Mouse (Mus musculus) T-helper 17 cell (primary cell): Measurements from ENCODE around the gene Myh14.

Experiments
- in situ Hi-C, 2 experiments: fragments of 300-600 bp; cut with MboI, MseI; formaldehyde crosslinking; loops; 1 replicate in 1 of 2; 2 replicates in 1 of 2; pipeline ENCODE4 v1.15.1; 2025; ENCODE audit warnings: high pct_unique_total_duplicates in 2 of 2

The Myh14 gene

GRCm38 (mm10) chr7:44582709-44583108 lies 87.9 kb downstream of the Myh14 start:
- in situ Hi-C loops, result no loop called here

DNA sequence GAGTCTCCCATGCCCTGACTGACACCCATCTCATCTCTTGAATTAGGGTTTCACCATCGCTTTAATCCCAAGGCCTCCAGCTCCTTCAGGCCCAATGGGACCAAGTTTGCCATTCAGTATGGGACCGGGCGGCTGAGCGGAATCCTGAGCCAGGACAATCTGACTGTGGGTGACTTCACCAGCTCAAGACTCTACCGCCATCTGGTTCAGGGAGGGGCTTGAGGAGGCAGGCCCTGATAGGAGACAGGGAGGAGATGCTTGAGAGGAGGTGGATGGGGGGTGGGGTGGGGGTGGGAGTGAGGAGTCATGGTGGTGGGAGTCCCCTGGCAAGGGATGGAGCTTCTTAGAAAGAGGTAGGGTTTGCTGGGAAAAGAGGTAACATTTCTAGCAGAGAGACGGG lies 89.0 kb downstream of the Myh14 start:
- in situ Hi-C loops, result no loop called here

GRCm38 (mm10) chr7:44576333-44576844 lies 94.3 kb downstream of the Myh14 start:
- in situ Hi-C loops, result no loop called here

GRCm38 (mm10) chr7:44572956-44573484 lies 97.6 kb downstream of the Myh14 start:
- in situ Hi-C loops, result no loop called here

DNA sequence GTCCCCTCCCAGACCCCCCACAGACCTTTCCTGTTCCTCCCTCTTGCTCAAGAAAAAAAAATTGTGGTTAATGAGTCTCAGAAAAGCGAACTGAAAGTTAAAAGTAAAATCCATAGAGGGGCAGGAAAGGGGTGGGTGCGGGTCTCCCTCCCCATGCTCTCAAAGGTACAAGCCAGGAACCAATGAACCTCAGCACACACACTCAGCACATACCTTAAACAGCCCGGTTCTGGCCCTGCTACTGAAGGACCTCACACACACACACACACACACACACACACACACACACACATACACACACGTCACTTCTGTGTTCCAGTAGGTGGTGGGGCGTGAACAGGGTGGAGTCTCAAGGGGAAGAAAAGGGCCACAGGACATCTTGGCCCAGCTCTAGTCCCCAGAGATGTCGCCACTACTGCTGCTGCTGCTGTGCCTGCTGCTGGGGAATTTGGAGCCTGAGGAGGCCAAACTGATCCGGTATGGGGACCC lies 98.4 kb downstream of the Myh14 start, which contains the start of gene Napsa:
TSS of gene Napsa (plus strand) at position 168 of the 489 bp plus-strand sequence.
- in situ Hi-C loops, result no loop called here

DNA sequence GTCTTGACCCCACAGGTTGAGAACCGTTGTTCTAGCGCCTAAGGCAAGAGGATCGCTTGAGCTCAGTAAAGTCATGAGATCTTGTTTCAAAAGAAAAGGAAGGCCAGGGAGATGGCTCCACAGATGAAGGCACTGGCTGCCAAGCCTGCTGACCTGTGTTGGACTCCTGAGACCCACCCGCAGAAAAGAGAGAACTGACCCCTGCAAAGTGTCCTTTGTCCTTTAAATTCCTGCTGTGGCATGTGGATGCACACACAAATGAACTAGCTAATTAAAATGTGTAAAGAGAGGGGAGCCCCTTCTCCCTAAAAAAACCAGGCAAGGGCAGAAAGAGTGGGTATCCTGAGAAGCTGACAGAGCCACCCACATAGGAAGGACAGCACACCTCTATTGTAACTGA lies 98.8 kb downstream of the Myh14 start:
- in situ Hi-C loops, result no loop called here

- in situ Hi-C loops, result no loop called here
Observed at GRCm38 (mm10) chr7:44570989-44571388, 99.7 kb downstream of the Myh14 start.

- in situ Hi-C loops, result loop anchor here in 1 of 2 experiments (5.0 kb wide), 1 partner anchor 63 kb away; no protein-coding TSS in a partner anchor
Observed at GRCm38 (mm10) chr7:44568803-44569202, 101.8 kb downstream of the Myh14 start.

- in situ Hi-C loops, result loop anchor here in 1 of 2 experiments (5.0 kb wide), 1 partner anchor 67 kb away; no protein-coding TSS in a partner anchor
Observed at GRCm38 (mm10) chr7:44565414-44565813, 105.2 kb downstream of the Myh14 start.

DNA sequence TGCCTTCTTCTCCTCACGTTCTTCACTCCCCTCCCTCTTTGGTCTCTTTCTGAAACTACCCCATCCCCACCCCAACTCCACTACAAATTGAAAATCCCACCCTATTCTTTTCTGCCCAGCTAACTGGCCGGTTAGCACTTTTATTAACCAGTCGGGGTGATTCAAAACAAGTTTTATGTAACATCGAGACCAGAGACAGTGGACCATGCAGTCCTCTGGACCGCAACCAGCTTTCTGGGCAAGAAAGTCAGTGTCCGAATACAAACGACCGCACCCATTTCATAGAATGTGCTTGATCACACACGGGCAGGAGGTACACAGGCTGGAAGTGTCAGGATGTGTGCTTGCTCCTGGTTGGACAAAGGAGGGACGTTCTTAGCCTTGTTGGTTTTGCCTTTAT lies 106.2 kb downstream of the Myh14 start:
- in situ Hi-C loops, result no loop called here

GRCm38 (mm10) chr7:44563284-44563683 lies 107.4 kb downstream of the Myh14 start:
- in situ Hi-C loops, result no loop called here

GRCm38 (mm10) chr7:44560435-44561400 lies 109.9 kb downstream of the Myh14 start:
- in situ Hi-C loops, result no loop called here

DNA sequence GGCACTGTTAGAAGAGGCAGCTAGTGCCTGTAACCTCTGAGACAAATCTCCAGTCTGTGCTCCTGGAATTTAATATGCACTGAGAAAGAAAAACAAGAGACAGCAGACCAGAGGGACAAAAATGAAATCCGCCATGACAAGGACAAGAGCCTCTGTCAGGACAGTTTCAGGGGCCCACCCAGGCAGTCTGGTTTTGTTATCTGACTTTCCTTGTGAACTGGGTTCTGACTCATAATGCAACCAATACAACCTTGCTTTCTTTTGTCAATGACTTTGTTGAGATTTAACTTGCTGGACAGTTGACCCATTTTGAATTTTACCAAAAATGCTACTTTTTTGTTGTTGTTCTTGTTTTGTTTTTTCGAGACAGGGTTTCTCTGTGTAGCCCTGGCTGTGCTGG lies 113.0 kb downstream of the Myh14 start:
- in situ Hi-C loops, result no loop called here
